8 mouse cellular contexts compared by ENCODE assay signal in genomic region chr4:141506352-141506751, GRCm38 (mm10). TPM values are rescaled to one million over a fixed set of nuclear protein-coding genes. Genes with fewer than 3 reads are reported as not detected.
DNase-seq lines count a peak whose midpoint lies in the region; ATAC-seq lines count a peak whose summit lies in the region.

No protein-coding gene starts in this region.

- peak overlapping the region; percentile 81 for H3K27ac ChIP-seq in heart, embryonic 13.5 days (replicated peaks)
- no peak overlapping the region for H3K27ac ChIP-seq in liver, embryonic 15.5 days (replicated peaks)
- peak overlapping the region; percentile 78 for H3K27ac ChIP-seq in neural tube, embryonic 14.5 days (ENCODE audit: low read depth, low read length)

- H3K27me3 ChIP-seq in heart, embryonic 13.5 days (replicated peaks): no peaks in the 10 kb centered on the region
- H3K27me3 ChIP-seq in liver, embryonic 15.5 days: no peaks in the 10 kb centered on the region
- no peaks in the 10 kb centered on the region for H3K27me3 ChIP-seq in neural tube, embryonic 14.5 days (ENCODE audit: control insufficient read depth, insufficient read depth, low read length)

- peaks cover 47% of the 10 kb centered on the region for H3K4me1 ChIP-seq in heart, embryonic 13.5 days
- peaks cover 36% of the 10 kb centered on the region for H3K4me1 ChIP-seq in liver, embryonic 15.5 days (replicated peaks)
- peaks cover 9% of the 10 kb centered on the region; the same call in 1 of the 2 replicates for H3K4me1 ChIP-seq in neural tube, embryonic 14.5 days (ENCODE audit: control insufficient read depth, insufficient read depth, low read length)

- peak overlapping the region; percentile 53 for H3K4me2 ChIP-seq in heart, embryonic 13.5 days
- no peak overlapping the region for H3K4me2 ChIP-seq in liver, embryonic 15.5 days
- peak overlapping the region; percentile 18; the same call in 1 of the 2 replicates for H3K4me2 ChIP-seq in neural tube, embryonic 14.5 days (ENCODE audit: low read depth, low read length)

- 31% methylated on average over 10 of the region's 10 CpGs for WGBS in heart, embryonic 13.5 days
- 63% methylated on average over 10 of the region's 10 CpGs for WGBS in liver, embryonic 15.5 days (ENCODE audit: insufficient replicate concordance)
- WGBS in neural tube, embryonic 14.5 days: 51% methylated on average over 10 of the region's 10 CpGs

- H3K4me3 ChIP-seq in heart, embryonic 13.5 days: no peak overlapping the region; the same call in 1 of the 2 replicates
- H3K4me3 ChIP-seq in liver, embryonic 15.5 days (replicated peaks): no peak overlapping the region
- no peak overlapping the region for H3K4me3 ChIP-seq in neural tube, embryonic 14.5 days (ENCODE audit: low read depth, low read length)

- H3K36me3 ChIP-seq in heart, embryonic 13.5 days: 0 out of 2 replicates have a peak, but pooled peaks cover 3% of the 10 kb centered on the region
- H3K36me3 ChIP-seq in liver, embryonic 15.5 days (replicated peaks): peaks cover 6% of the 10 kb centered on the region; the same call in 1 of the 2 replicates
- H3K36me3 ChIP-seq in neural tube, embryonic 14.5 days (ENCODE audit: control insufficient read depth, insufficient read depth, low read length): no peaks in the 10 kb centered on the region

- ATAC-seq in heart, embryonic 13.5 days (ENCODE audit: extremely low read depth, insufficient number of reproducible peaks, low FRiP score, low TSS enrichment): peak; percentile 60; the same call in 1 of the 2 replicates
- ATAC-seq in liver, embryonic 15.5 days (ENCODE audit: insufficient read depth): peak; percentile 65
- ATAC-seq in neural tube, embryonic 14.5 days (ENCODE audit: low read depth): peak; percentile 79

- no peaks in the 10 kb centered on the region for H3K9me3 ChIP-seq in heart, embryonic 13.5 days
- no peaks in the 10 kb centered on the region for H3K9me3 ChIP-seq in liver, embryonic 15.5 days (replicated peaks)
- no peaks in the 10 kb centered on the region for H3K9me3 ChIP-seq in neural tube, embryonic 14.5 days (ENCODE audit: control insufficient read depth, low read length)

- peak overlapping the region; percentile 66 for H3K9ac ChIP-seq in heart, embryonic 13.5 days
- H3K9ac ChIP-seq in liver, embryonic 15.5 days: no peak overlapping the region
- no peak overlapping the region for H3K9ac ChIP-seq in neural tube, embryonic 14.5 days (replicated peaks; ENCODE audit: low read depth, low read length)

- DNase-seq in 3134 (ENCODE audit: extremely low read depth, insufficient read length, low spot score): peak; percentile 83
- peak; percentile 32 to 68 for DNase-seq in adrenal gland, postnatal 4 days (ENCODE audit: low spot score in 2 of 2)
- peak; percentile 60 for DNase-seq in fibroblast of lung, adult 2 months (ENCODE audit: low read depth)
- peak; percentile 93 for DNase-seq in kidney, postnatal 10 days
- peak; percentile 85 for DNase-seq in testis, postnatal 10 days (ENCODE audit: low spot score)

RNA-seq across cellular contexts. Expression of gene Spen, which starts 32.0 kb away (rescaled TPM):
- 10 to 100 TPM; 57.4 to 67.8 TPM for total RNA-seq in adrenal gland, postnatal 4 days (2021)
- 5.1 and 6.6 TPM in 2 replicates for polyA plus RNA-seq in heart, embryonic 13.5 days (2015; fragmentation: Nextera tagmentation; extraction: Ambion mirVana)
- 4.7 and 5.6 TPM in 2 replicates for polyA plus RNA-seq in liver, embryonic 15.5 days (2015; fragmentation: Nextera tagmentation; extraction: Ambion mirVana)
- polyA plus RNA-seq in neural tube, embryonic 14.5 days (2014; fragmentation: Nextera tagmentation; extraction: Ambion mirVana): 21.7 and 23.9 TPM in 2 replicates
